Mouse (Mus musculus): ENCODE results near the gene Gm5150. TPM values are rescaled to one million over a fixed set of nuclear protein-coding genes. Genes with fewer than 3 reads are reported as not detected.
"Not testable (repeated sequence)": the region's sequence is repeated elsewhere in the genome, so short reads cannot be mapped to it uniquely, and the experiment has no call there.

The Gm5150 gene
- total RNA-seq (2021): 0.61 TPM in 1 of 2 replicates, not detected in the other
- long read RNA-seq: 0 reads

DNA sequence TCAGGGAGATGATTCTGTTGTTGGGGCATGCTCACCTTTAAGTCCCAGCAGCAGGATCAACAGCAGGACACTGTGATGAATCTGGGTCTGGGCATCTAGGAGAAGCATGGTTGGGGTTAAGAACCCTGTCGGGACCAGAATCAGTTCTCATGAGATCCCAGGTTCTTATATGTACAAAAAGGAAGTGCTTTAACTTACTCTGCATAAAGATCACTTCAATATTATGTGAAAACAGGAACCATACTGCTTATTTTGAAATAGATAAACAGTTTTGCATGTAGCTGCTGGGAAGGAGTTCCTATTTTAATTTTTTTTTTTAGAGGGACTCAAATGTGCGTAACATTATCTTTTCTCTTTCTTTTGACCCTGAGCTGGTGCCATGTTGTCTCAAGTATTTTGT is at the start of gene Gm5150:
TSS of gene Gm5150 (minus strand) at position 223 of the 400 bp plus-strand sequence.
- DNase-seq: no peak

- not testable (repeated sequence) for DNase-seq
Observed at GRCm38 (mm10) chr3:16051736-16052135, 45.5 kb upstream of the Gm5150 start.

GRCm38 (mm10) chr3:16047288-16047687 is 41.1 kb upstream of the Gm5150 start:
- DNase-seq: no peak

DNA sequence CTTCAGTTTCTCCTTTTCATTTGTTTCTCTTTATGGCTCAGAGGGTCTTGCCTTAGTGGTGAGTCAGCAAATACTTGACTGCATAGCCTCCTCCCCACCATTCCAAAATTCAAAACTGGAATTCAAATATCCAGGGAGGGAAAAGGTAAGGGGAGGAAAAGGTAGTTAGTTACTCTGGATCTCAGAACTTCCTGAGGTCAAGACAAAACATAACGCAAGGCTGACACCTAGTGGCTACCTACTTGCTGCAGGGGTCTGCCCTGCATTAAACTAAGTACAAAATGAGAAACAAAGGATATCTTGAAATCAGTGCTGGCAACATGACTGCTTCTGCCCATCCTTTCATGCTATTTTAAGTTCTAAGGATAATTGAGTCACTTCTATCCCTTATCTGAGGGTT is 37.1 kb upstream of the Gm5150 start:
- peak; percentile 14 for DNase-seq

DNA sequence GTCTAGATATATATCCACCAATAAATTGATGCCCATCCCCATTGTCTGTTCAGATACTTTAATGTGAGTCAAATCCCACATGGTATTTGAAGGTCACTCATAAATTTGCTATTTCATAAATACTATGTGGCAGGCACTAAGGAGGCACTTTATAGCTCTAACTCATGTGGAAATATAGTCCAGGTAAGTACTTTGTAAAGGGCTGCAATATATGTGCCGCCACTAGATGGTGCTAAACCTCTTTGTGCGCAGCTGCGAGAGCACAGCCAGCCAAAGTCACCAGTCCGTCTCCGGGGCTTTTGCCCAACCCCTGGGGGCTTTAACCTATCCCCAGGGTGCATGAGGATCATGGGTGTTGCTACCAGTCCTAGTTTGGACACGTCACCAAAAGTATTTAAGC is 18.8 kb upstream of the Gm5150 start:
- peak; percentile 12 for DNase-seq

DNA sequence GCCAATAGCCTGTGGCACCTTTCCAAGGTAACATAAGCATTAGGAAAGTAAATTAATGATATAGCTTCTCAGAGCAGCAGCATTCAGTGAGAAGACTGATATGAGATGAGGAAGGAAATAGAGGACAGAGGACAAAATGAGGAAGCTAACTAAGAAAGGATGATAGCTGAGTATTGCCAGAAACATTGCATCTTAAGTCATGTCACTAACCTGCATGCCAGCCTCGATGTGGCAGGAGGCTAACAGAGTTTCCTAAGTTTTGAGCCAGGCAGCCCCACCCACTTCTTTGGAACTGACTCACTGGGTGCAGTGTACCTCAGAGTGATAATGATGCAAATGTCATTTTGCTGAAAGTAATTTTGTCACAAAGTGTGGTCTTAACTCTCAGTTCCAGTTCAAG is 16.0 kb upstream of the Gm5150 start:
- DNase-seq: no peak

GRCm38 (mm10) chr3:16014456-16014855 is 8.2 kb upstream of the Gm5150 start:
- DNase-seq: not testable (repeated sequence)

GRCm38 (mm10) chr3:16007827-16008226 is 1.6 kb upstream of the Gm5150 start:
- no peak for DNase-seq

- no peak for DNase-seq
Observed at GRCm38 (mm10) chr3:16003890-16004633, 2.2 kb downstream of the Gm5150 start.

DNA sequence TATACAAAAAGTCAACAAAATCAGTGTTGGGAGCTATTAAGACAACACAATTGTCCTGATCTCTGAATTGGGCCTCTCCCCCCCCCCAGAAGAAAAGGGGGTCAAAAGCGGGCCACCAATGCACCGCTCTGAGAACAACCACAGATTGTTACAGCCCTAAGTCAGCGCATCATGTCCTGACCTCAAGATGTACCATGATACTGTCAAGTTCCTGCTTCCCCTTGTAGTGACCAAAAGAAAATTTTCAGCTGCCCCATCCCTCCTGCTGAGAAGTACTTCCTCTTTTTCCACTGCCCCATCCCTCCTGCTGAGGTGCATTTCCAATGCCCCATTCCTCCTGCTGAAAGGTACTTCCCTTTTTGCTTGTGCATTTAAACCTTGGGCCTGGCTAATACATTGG is 6.8 kb downstream of the Gm5150 start:
- not testable (repeated sequence) for DNase-seq

DNA sequence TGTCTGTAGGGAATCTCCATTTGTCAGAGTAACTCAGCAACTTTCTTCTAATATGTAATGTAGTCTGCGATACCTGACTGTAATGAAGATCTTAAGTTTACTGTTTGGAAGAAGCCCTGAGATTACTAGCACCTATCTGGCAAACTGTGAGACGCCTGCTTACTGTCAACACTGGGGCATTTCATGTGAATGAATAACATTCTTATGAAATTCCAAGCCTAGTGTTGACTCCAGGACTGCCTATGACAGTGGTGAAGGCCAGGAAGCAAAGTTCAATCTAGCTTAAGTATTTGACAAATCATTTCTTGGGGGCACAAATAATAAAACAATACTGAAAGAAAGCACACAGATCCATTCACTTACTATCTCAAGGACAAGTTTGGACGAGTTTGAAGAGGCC is 24.0 kb downstream of the Gm5150 start:
- no peak for DNase-seq

GRCm38 (mm10) chr3:15956921-15957320 is 49.3 kb downstream of the Gm5150 start:
- DNase-seq: no peak

Small RNAs within 50 kb of the gene (microRNA-seq; reads per million reads assigned to microRNA genes)
- gene Gm24694: 0 reads per million in 2 experiments

Other genes with a start within 250 kb of the Gm5150 start
- gene Sirpb1c, start 157.9 kb downstream of the Gm5150 start, total RNA-seq (2021): 0.61 TPM in 1 of 2 replicates, not detected in the other

Data from adrenal gland, postnatal 25 days (tissue).